In genomic region chr11:103158621-103159478, GRCm38 (mm10) we compare ENCODE assay signal across 8 mouse cellular contexts. TPM values are rescaled to one million over a fixed set of nuclear protein-coding genes. Genes with fewer than 3 reads are reported as not detected.
DNase-seq lines count a peak whose midpoint lies in the region; ATAC-seq and TF ChIP-seq lines count a peak whose summit lies in the region.

No protein-coding gene starts in this region.

- peak overlapping the region; percentile 51 for H3K4me2 ChIP-seq in limb, embryonic 12.5 days
- H3K4me2 ChIP-seq in midbrain, embryonic 15.5 days: peak overlapping the region; percentile 39

- peak; percentile 76 for TF ChIP-seq CTCF in bone marrow macrophage, adult 2 months (IDR thresholded peaks at IDR 0.05; ENCODE audit: low read depth, low read length)
- TF ChIP-seq CTCF in embryonic fibroblast, embryonic 13.5 days (IDR thresholded peaks at IDR 0.05; ENCODE audit: borderline replicate concordance, insufficient read depth, low read length): peak; percentile 92

- peak; percentile 98 for DNase-seq in B cell, adult 2 months
- peak; percentile 96 for DNase-seq in heart, adult 8-10 months (ENCODE audit: low spot score)
- peak; percentile 94 to 97 for DNase-seq in kidney, adult 8-10 months
- peak; percentile 79 to 95 for DNase-seq in spleen, adult 18-20 months

- H3K27ac ChIP-seq in bone marrow macrophage, adult 2 months (ENCODE audit: insufficient read depth, low read depth, low read length): no peak overlapping the region; the same call in 1 of the 2 replicates
- no peak overlapping the region for H3K27ac ChIP-seq in embryonic fibroblast, embryonic 13.5 days (ENCODE audit: insufficient read depth, low read length)
- no peak overlapping the region for H3K27ac ChIP-seq in limb, embryonic 12.5 days
- no peak overlapping the region for H3K27ac ChIP-seq in midbrain, embryonic 15.5 days

- no peak for TF ChIP-seq POLR2A in bone marrow macrophage, adult 2 months (IDR thresholded peaks at IDR 0.05; ENCODE audit: borderline replicate concordance, low read depth, low read length)
- TF ChIP-seq POLR2A in embryonic fibroblast, embryonic 13.5 days (IDR thresholded peaks at IDR 0.05; ENCODE audit: low read depth, low read length): no peak

- ATAC-seq in limb, embryonic 12.5 days (ENCODE audit: insufficient number of reproducible peaks, insufficient read depth, low FRiP score, low TSS enrichment, low read depth): peak; percentile 88
- ATAC-seq in midbrain, embryonic 15.5 days (replicated peaks): peak; percentile 87

- H3K9ac ChIP-seq in limb, embryonic 12.5 days (replicated peaks): peak overlapping the region; percentile 8; the same call in 1 of the 2 replicates
- H3K9ac ChIP-seq in midbrain, embryonic 15.5 days: no peak overlapping the region

- H3K27me3 ChIP-seq in limb, embryonic 12.5 days: no peaks in the 10 kb centered on the region
- no peaks in the 10 kb centered on the region for H3K27me3 ChIP-seq in midbrain, embryonic 15.5 days (replicated peaks)

- H3K4me1 ChIP-seq in bone marrow macrophage, adult 2 months (ENCODE audit: control insufficient read depth, insufficient read depth, low read length): peaks cover 11% of the 10 kb centered on the region
- no peaks in the 10 kb centered on the region for H3K4me1 ChIP-seq in embryonic fibroblast, embryonic 13.5 days (ENCODE audit: control insufficient read depth, insufficient read depth, low read length)
- no peaks in the 10 kb centered on the region; the same call in 1 of the 2 replicates for H3K4me1 ChIP-seq in limb, embryonic 12.5 days (replicated peaks)
- H3K4me1 ChIP-seq in midbrain, embryonic 15.5 days: peaks cover 7% of the 10 kb centered on the region; the same call in 1 of the 2 replicates

- no peaks in the 10 kb centered on the region for H3K9me3 ChIP-seq in limb, embryonic 12.5 days
- H3K9me3 ChIP-seq in midbrain, embryonic 15.5 days: no peaks in the 10 kb centered on the region

- H3K4me3 ChIP-seq in bone marrow macrophage, adult 2 months (ENCODE audit: insufficient read depth, low read length): peak overlapping the region; percentile 40
- no peak overlapping the region; the same call in 1 of the 2 replicates for H3K4me3 ChIP-seq in embryonic fibroblast, embryonic 13.5 days (ENCODE audit: insufficient read depth, low read length)
- peak overlapping the region; percentile 23 for H3K4me3 ChIP-seq in limb, embryonic 12.5 days (replicated peaks)
- H3K4me3 ChIP-seq in midbrain, embryonic 15.5 days: 0 out of 2 replicates have a peak overlapping the region, but pooled peaks have one; percentile 15

- no peaks in the 10 kb centered on the region for H3K36me3 ChIP-seq in limb, embryonic 12.5 days
- no peaks in the 10 kb centered on the region for H3K36me3 ChIP-seq in midbrain, embryonic 15.5 days (replicated peaks)

- WGBS in limb, embryonic 12.5 days: 2% methylated on average over 25 of the region's 25 CpGs
- 2% methylated on average over 25 of the region's 25 CpGs for WGBS in midbrain, embryonic 15.5 days

RNA-seq across cellular contexts. Expression of gene Fmnl1, which starts 12.1 kb away (rescaled TPM):
- polyA plus RNA-seq in bone marrow macrophage, adult 2 months (2012; ENCODE audit: insufficient read depth, insufficient read length, missing spikeins): 216 and 241 TPM in 2 replicates
- 1.1 TPM in 1 of 2 replicates, not detected in the other for polyA plus RNA-seq in embryonic fibroblast, embryonic 13.5 days (2011; ENCODE audit: insufficient read length, low read depth, missing spikeins)
- 10 to 100 TPM in 3 of 4 experiments, 1 to 10 TPM in 1; 9.3 to 20.1 (median 13.2) TPM for total RNA-seq in heart, adult 8-10 months (2022)
- 0.78 and 1.4 TPM in 2 replicates for polyA plus RNA-seq in limb, embryonic 12.5 days (2016; fragmentation: Nextera tagmentation; extraction: Ambion mirVana)
- polyA plus RNA-seq in midbrain, embryonic 15.5 days (2015; fragmentation: Nextera tagmentation; extraction: Ambion mirVana): 7.0 and 7.5 TPM in 2 replicates

RNA-seq across cellular contexts. Expression of gene Hexim2, which starts 26.6 kb away (rescaled TPM):
- polyA plus RNA-seq in bone marrow macrophage, adult 2 months (2012; ENCODE audit: insufficient read depth, insufficient read length, missing spikeins): 3.1 and 3.6 TPM in 2 replicates
- polyA plus RNA-seq in embryonic fibroblast, embryonic 13.5 days (2011; ENCODE audit: insufficient read length, low read depth, missing spikeins): 2.3 and 3.1 TPM in 2 replicates
- 1 to 10 TPM; 1.2 to 2.0 (median 1.9) TPM for total RNA-seq in heart, adult 8-10 months (2022)
- polyA plus RNA-seq in limb, embryonic 12.5 days (2016; fragmentation: Nextera tagmentation; extraction: Ambion mirVana): 12.8 and 13.2 TPM in 2 replicates
- polyA plus RNA-seq in midbrain, embryonic 15.5 days (2015; fragmentation: Nextera tagmentation; extraction: Ambion mirVana): 27.2 and 33.4 TPM in 2 replicates

RNA-seq across cellular contexts. Expression of gene Hexim1, which starts 42.8 kb away (rescaled TPM):
- 43.7 and 44.3 TPM in 2 replicates for polyA plus RNA-seq in bone marrow macrophage, adult 2 months (2012; ENCODE audit: insufficient read depth, insufficient read length, missing spikeins)
- 16.8 and 19.0 TPM in 2 replicates for polyA plus RNA-seq in embryonic fibroblast, embryonic 13.5 days (2011; ENCODE audit: insufficient read length, low read depth, missing spikeins)
- 10 to 100 TPM; 15.9 to 18.6 (median 17.0) TPM for total RNA-seq in heart, adult 8-10 months (2022)
- 3.9 and 4.0 TPM in 2 replicates for polyA plus RNA-seq in limb, embryonic 12.5 days (2016; fragmentation: Nextera tagmentation; extraction: Ambion mirVana)
- 3.1 and 3.7 TPM in 2 replicates for polyA plus RNA-seq in midbrain, embryonic 15.5 days (2015; fragmentation: Nextera tagmentation; extraction: Ambion mirVana)

RNA-seq across cellular contexts. Expression of gene 1700023F06Rik, which starts 49.5 kb away (rescaled TPM):
- not detected in 2 replicates for polyA plus RNA-seq in bone marrow macrophage, adult 2 months (2012; ENCODE audit: insufficient read depth, insufficient read length, missing spikeins)
- polyA plus RNA-seq in embryonic fibroblast, embryonic 13.5 days (2011; ENCODE audit: insufficient read length, low read depth, missing spikeins): 0.68 TPM in 1 of 2 replicates, not detected in the other
- total RNA-seq in heart, adult 8-10 months (2022): not detected
- 0.50 and 0.74 TPM in 2 replicates for polyA plus RNA-seq in limb, embryonic 12.5 days (2016; fragmentation: Nextera tagmentation; extraction: Ambion mirVana)
- polyA plus RNA-seq in midbrain, embryonic 15.5 days (2015; fragmentation: Nextera tagmentation; extraction: Ambion mirVana): 1.6 and 1.9 TPM in 2 replicates

RNA-seq across cellular contexts. Expression of gene Acbd4, which starts 57.4 kb away (rescaled TPM):
- 27.4 and 30.4 TPM in 2 replicates for polyA plus RNA-seq in bone marrow macrophage, adult 2 months (2012; ENCODE audit: insufficient read depth, insufficient read length, missing spikeins)
- polyA plus RNA-seq in embryonic fibroblast, embryonic 13.5 days (2011; ENCODE audit: insufficient read length, low read depth, missing spikeins): 23.3 and 24.3 TPM in 2 replicates
- 10 to 100 TPM; 24.1 to 39.8 (median 32.0) TPM for total RNA-seq in heart, adult 8-10 months (2022)
- 8.1 and 11.9 TPM in 2 replicates for polyA plus RNA-seq in limb, embryonic 12.5 days (2016; fragmentation: Nextera tagmentation; extraction: Ambion mirVana)
- 9.7 and 11.1 TPM in 2 replicates for polyA plus RNA-seq in midbrain, embryonic 15.5 days (2015; fragmentation: Nextera tagmentation; extraction: Ambion mirVana)

Comparison
In these comparisons a context has a peak if more than half of its experiments do, and no peak if none do; other contexts are left out.
1. RNA of gene Fmnl1, which starts 12.1 kb away (polyA plus RNA-seq): 216 to 241 TPM in bone marrow macrophage, adult 2 months; 7.0 to 7.5 TPM in midbrain, embryonic 15.5 days, 1.1 TPM in embryonic fibroblast, embryonic 13.5 days and 0.78 to 1.4 TPM in limb, embryonic 12.5 days; every median in the first group is over 10 times any median in the second.
2. Peak in every context shown above with its lines, with median percentiles within 50 percentile points of each other: DNase-seq.